Mouse (Mus musculus) left cerebral cortex, adult 11 months (tissue): ENCODE measurements around the gene Pkn1.

Experiments
- DNase-seq: peaks from one replicate; pipeline ENCODE4 v3.0.0; 2022; ENCODE audit warnings: low spot score

Gene Pkn1

GRCm38 (mm10) chr8:83698661-83699453 lies at the start of gene Pkn1:
Gene Pkn1, minus strand, starts transcription at chr8:83699179.
- DNase-seq, result no peak

- DNase-seq, result no peak
Measured at GRCm38 (mm10) chr8:83748708-83749107, 49.7 kb upstream of the Pkn1 start.

- DNase-seq, result no peak
Measured at GRCm38 (mm10) chr8:83747661-83748346, 48.8 kb upstream of the Pkn1 start.

- no peak for DNase-seq
Measured at GRCm38 (mm10) chr8:83744070-83744469, 45.1 kb upstream of the Pkn1 start.

- no peak for DNase-seq
Measured at GRCm38 (mm10) chr8:83742968-83743367, 44.0 kb upstream of the Pkn1 start.

GRCm38 (mm10) chr8:83741849-83742655 lies 43.1 kb upstream of the Pkn1 start:
- DNase-seq, result no peak

GRCm38 (mm10) chr8:83740976-83741741 lies 42.2 kb upstream of the Pkn1 start, which contains the start of gene Adgre5:
Gene Adgre5, minus strand, starts transcription at chr8:83741326.
- no peak for DNase-seq

- DNase-seq, result no peak
Measured at GRCm38 (mm10) chr8:83740586-83740975, 41.6 kb upstream of the Pkn1 start.

GRCm38 (mm10) chr8:83739711-83740468 lies 40.9 kb upstream of the Pkn1 start:
- DNase-seq, result no peak

- no peak for DNase-seq
Measured at GRCm38 (mm10) chr8:83738949-83739710, 40.2 kb upstream of the Pkn1 start.

GRCm38 (mm10) chr8:83737852-83738562 lies 39.0 kb upstream of the Pkn1 start:
- no peak for DNase-seq

GRCm38 (mm10) chr8:83737346-83737745 lies 38.4 kb upstream of the Pkn1 start:
- no peak for DNase-seq

- DNase-seq, result no peak
Measured at GRCm38 (mm10) chr8:83736681-83737080, 37.7 kb upstream of the Pkn1 start.

GRCm38 (mm10) chr8:83732919-83733318 lies 33.9 kb upstream of the Pkn1 start:
- DNase-seq, result no peak

- DNase-seq, result no peak
Measured at GRCm38 (mm10) chr8:83731906-83732305, 32.9 kb upstream of the Pkn1 start.

GRCm38 (mm10) chr8:83729009-83729807 lies 30.2 kb upstream of the Pkn1 start:
- no peak for DNase-seq

GRCm38 (mm10) chr8:83725521-83726102 lies 26.6 kb upstream of the Pkn1 start:
- no peak for DNase-seq
